Mouse (Mus musculus) liver, embryonic 12.5 days (tissue): ENCODE data around the gene Cnep1r1. TPM values are rescaled to one million over a fixed set of nuclear protein-coding genes. Genes with fewer than 3 reads are reported as not detected.

ENCODE experiments used
- microRNA-seq: library from miRNA; unstranded; fragments of <30 nt; microRNA quantifications from one replicate; pipeline ENCODE4, GENCODE M21; 2017
- polyA plus RNA-seq: library from polyadenylated mRNA; unstranded; fragments of >200 nt; fragmentation: Nextera tagmentation; extraction: Ambion mirVana; gene quantifications from 2 replicates; pipeline ENCODE4 v1.2.1, GENCODE M21; 2016

Gene Cnep1r1
- polyA plus RNA-seq, 1 experiment from 2014 or later, result 30.0 TPM

Small RNA genes lying within 50 kb of the gene (microRNA-seq; reads per million reads assigned to microRNA genes)
- gene Mir7071, result 2.8 reads per million

Other genes starting within 250 kb of the Cnep1r1 start
- gene Zfp423, start 159.2 kb upstream of the Cnep1r1 start, polyA plus RNA-seq, result 2.1 and 2.5 TPM in 2 replicates
- 47.9 and 49.7 TPM in 2 replicates for gene Heatr3, start 19.1 kb downstream of the Cnep1r1 start, polyA plus RNA-seq
- gene Tent4b, start 80.4 kb downstream of the Cnep1r1 start, polyA plus RNA-seq, result 8.7 TPM in 2 replicates
- gene Adcy7, start 153.6 kb downstream of the Cnep1r1 start, polyA plus RNA-seq, result 38.0 and 41.6 TPM in 2 replicates
- gene Brd7, start 243.4 kb downstream of the Cnep1r1 start, polyA plus RNA-seq, result 61.3 and 64.7 TPM in 2 replicates